Mouse (Mus musculus) limb, embryonic 14.5 days (tissue): ENCODE measurements around the gene Slc25a13. TPM values are rescaled to one million over a fixed set of nuclear protein-coding genes. Genes with fewer than 3 reads are reported as not detected.

Experiments
- ATAC-seq: fragments of 200-750 bp; cut with Nextera tagmentation; 2 replicates; pipeline ENCODE4 v1.8.0; 2017; ENCODE audit warnings: low read depth, moderate number of reproducible peaks, moderate TSS enrichment; ENCODE audit not compliant: low FRiP score
- DNase-seq: peaks from one replicate; pipeline ENCODE4 v3.0.0-alpha.2; 2015; ENCODE audit warnings: low spot score
- H3K27ac ChIP-seq: fragments of 300-500 bp; sonication (generic); replicated peaks from 2 replicates; pipeline ENCODE4 v1.5.1; 2014; ENCODE audit warnings: low read depth, mild to moderate bottlenecking, low read length, moderate library complexity, mixed read lengths
- H3K27me3 ChIP-seq: fragments of 300-500 bp; sonication (generic); 2 replicates; pipeline ENCODE4 v1.6.1; 2014; ENCODE audit warnings: low read length, mixed read lengths; ENCODE audit not compliant: control insufficient read depth, insufficient read depth
- H3K36me3 ChIP-seq: fragments of 300-500 bp; sonication (generic); 2 replicates; pipeline ENCODE4 v1.6.1; 2014; ENCODE audit warnings: mild to moderate bottlenecking, low read length, moderate library complexity, mixed read lengths; ENCODE audit not compliant: control insufficient read depth, insufficient read depth
- H3K4me1 ChIP-seq: fragments of 300-500 bp; sonication (generic); 2 replicates; pipeline ENCODE4 v1.6.1; 2014; ENCODE audit warnings: antibody characterized with exemption, low read length, mixed read lengths; ENCODE audit not compliant: control insufficient read depth, insufficient read depth
- H3K4me2 ChIP-seq: fragments of 300-500 bp; sonication (generic); replicated peaks from 2 replicates; pipeline ENCODE4 v1.6.1; 2014; ENCODE audit warnings: low read depth, mild to moderate bottlenecking, low read length, moderate library complexity; ENCODE audit not compliant: severe bottlenecking
- H3K4me3 ChIP-seq: fragments of 300-500 bp; sonication (generic); replicated peaks from 2 replicates; pipeline ENCODE4 v1.5.1; 2014; ENCODE audit warnings: low read length
- H3K9ac ChIP-seq: fragments of 300-500 bp; sonication (generic); 2 replicates; pipeline ENCODE4 v1.6.1; 2014; ENCODE audit warnings: mild to moderate bottlenecking, low read depth, low read length, moderate library complexity; ENCODE audit not compliant: severe bottlenecking
- H3K9me3 ChIP-seq: fragments of 300-500 bp; sonication (generic); 2 replicates; pipeline ENCODE4 v1.6.1; 2016; ENCODE audit warnings: low read length; ENCODE audit not compliant: control insufficient read depth
- POLR2A ChIP-seq: fragments of 200-500 bp; IDR thresholded peaks from 2 replicates; pipeline ENCODE4 v1.8.0; 2012; ENCODE audit warnings: inconsistent platforms, mild to moderate bottlenecking, moderate library complexity, borderline replicate concordance; ENCODE audit not compliant: insufficient read depth, insufficient read length; ENCODE audit errors: extremely low read depth
- WGBS: fragments of 180-500 bp; shearing (Covaris S2); extraction: QIAGEN DNeasy Blood & Tissue Kit; methylation state at CpG from one replicate; pipeline ENCODE4 v1.1.7; 2014; 5-methylcytosine and 5-hydroxymethylcytosine counted together
- polyA plus RNA-seq, 2 experiments: library from polyadenylated mRNA; depleted of rRNA in 1 of 2; stranded (reverse) in 1 of 2; unstranded in 1 of 2; fragments of >200 nt; fragmentation: Nextera tagmentation in 1 of 2; extraction: Ambion mirVana in 1 of 2; gene quantifications; 2 replicates each; pipeline versions ENCODE4 v1.2.1 to v1.2.3; 2012 to 2014

The Slc25a13 gene
- polyA plus RNA-seq, 2 experiments = 8.2 to 19.1 TPM

GRCm38 (mm10) chr6:6243828-6244227 lies 26.9 kb upstream of the Slc25a13 start:
- TF ChIP-seq POLR2A = no peak
- 70% methylated on average over 1 of the region's 1 CpGs for WGBS
- no peak overlapping the region for H3K4me2 ChIP-seq
- DNase-seq = no peak
- no peaks in the 10 kb centered on the region for H3K9me3 ChIP-seq
- no peaks in the 10 kb centered on the region for H3K27me3 ChIP-seq
- no peak overlapping the region for H3K27ac ChIP-seq
- no peak overlapping the region for H3K4me3 ChIP-seq
- ATAC-seq = no peak
- H3K9ac ChIP-seq = no peak overlapping the region
- no peaks in the 10 kb centered on the region for H3K36me3 ChIP-seq
- no peaks in the 10 kb centered on the region for H3K4me1 ChIP-seq

- WGBS = 77% methylated on average over 7 of the region's 7 CpGs
- no peak for TF ChIP-seq POLR2A
- no peaks in the 10 kb centered on the region for H3K27me3 ChIP-seq
These were observed 25.1 kb upstream of the Slc25a13 start for GRCm38 (mm10) chr6:6242114-6242513.

GRCm38 (mm10) chr6:6236788-6237298 lies 19.9 kb upstream of the Slc25a13 start:
- Histone ChIP-seq H3K27me3 (no peaks in the 10 kb centered on the region), H3K27ac (no peak overlapping the region), H3K36me3 (no peaks in the 10 kb centered on the region), H3K4me1 (no peaks in the 10 kb centered on the region), H3K9me3 (no peaks in the 10 kb centered on the region), H3K4me2 (no peak overlapping the region), H3K4me3 (no peak overlapping the region), H3K9ac (no peak overlapping the region)
- ATAC-seq = no peak
- TF ChIP-seq POLR2A = no peak
- DNase-seq = no peak
- whole genome bisulfite sequencing = 96% methylated on average over 2 of the region's 2 CpGs

More at GRCm38 (mm10) chr6:6242114-6242513, 25.1 kb upstream of the Slc25a13 start:
- H3K4me1 ChIP-seq = no peaks in the 10 kb centered on the region
- no peaks in the 10 kb centered on the region for H3K36me3 ChIP-seq
- ATAC-seq (no peak), DNase-seq (no peak)
- H3K9me3 ChIP-seq = no peaks in the 10 kb centered on the region
- H3K4me2 ChIP-seq = no peak overlapping the region
- no peak overlapping the region for H3K4me3 ChIP-seq
- no peak overlapping the region for H3K27ac ChIP-seq
- H3K9ac ChIP-seq = no peak overlapping the region

- ATAC-seq (no peak), DNase-seq (no peak)
- 79% methylated on average over 2 of the region's 2 CpGs for WGBS
- H3K27ac ChIP-seq = no peak overlapping the region
- H3K27me3 ChIP-seq = no peaks in the 10 kb centered on the region
- no peak overlapping the region for H3K4me2 ChIP-seq
- H3K9ac ChIP-seq = no peak overlapping the region
- no peaks in the 10 kb centered on the region for H3K36me3 ChIP-seq
- no peaks in the 10 kb centered on the region for H3K4me1 ChIP-seq
- no peak overlapping the region for H3K4me3 ChIP-seq
- no peaks in the 10 kb centered on the region for H3K9me3 ChIP-seq
- no peak for TF ChIP-seq POLR2A
These were observed 13.3 kb upstream of the Slc25a13 start for GRCm38 (mm10) chr6:6230262-6230661.

GRCm38 (mm10) chr6:6222721-6223120 lies 5.7 kb upstream of the Slc25a13 start:
- H3K9ac ChIP-seq = no peak overlapping the region
- 0 out of 2 replicates have a peak, but pooled peaks cover 5% of the 10 kb centered on the region for H3K4me1 ChIP-seq
- ATAC-seq (no peak), DNase-seq (peak; percentile 29)
- H3K4me2 ChIP-seq = no peak overlapping the region
- no peaks in the 10 kb centered on the region for H3K36me3 ChIP-seq
- H3K27me3 ChIP-seq = no peaks in the 10 kb centered on the region
- no peak overlapping the region for H3K4me3 ChIP-seq
- no peak overlapping the region for H3K27ac ChIP-seq
- H3K9me3 ChIP-seq = no peaks in the 10 kb centered on the region
- 65% methylated on average over 7 of the region's 7 CpGs for WGBS
- TF ChIP-seq POLR2A = no peak

- no peak overlapping the region for H3K4me3 ChIP-seq
- no peaks in the 10 kb centered on the region for H3K27me3 ChIP-seq
- ATAC-seq = no peak
- WGBS = 80% methylated on average over 3 of the region's 3 CpGs
- TF ChIP-seq POLR2A = no peak
- no peak overlapping the region for H3K27ac ChIP-seq
- no peak overlapping the region for H3K4me2 ChIP-seq
- H3K9ac ChIP-seq = no peak overlapping the region
- H3K9me3 ChIP-seq = no peaks in the 10 kb centered on the region
- H3K4me1 ChIP-seq = peaks cover 9% of the 10 kb centered on the region; the same call in 1 of the 2 replicates
- H3K36me3 ChIP-seq = no peaks in the 10 kb centered on the region
- peak; percentile 15 for DNase-seq
These were observed 3.6 kb upstream of the Slc25a13 start for GRCm38 (mm10) chr6:6220574-6220973.
